Mouse (Mus musculus) kidney, embryonic 16.5 days (tissue): ENCODE data around the gene H2-Eb1. TPM values are rescaled to one million over a fixed set of nuclear protein-coding genes. Genes with fewer than 3 reads are reported as not detected.

Experiments used
- ATAC-seq: fragments of 200-750 bp; cut with Nextera tagmentation; 2 replicates; pipeline ENCODE4 v1.8.0; 2017; ENCODE audit warnings: moderate TSS enrichment; ENCODE audit not compliant: low FRiP score, low TSS enrichment
- H3K27ac ChIP-seq: fragments of 300-500 bp; sonication (generic); 2 replicates; pipeline ENCODE4 v1.5.1; 2014; ENCODE audit warnings: low read length
- H3K27me3 ChIP-seq: fragments of 300-500 bp; sonication (generic); 2 replicates; pipeline ENCODE4 v1.6.1; 2014; ENCODE audit warnings: low read length, control low read depth, mixed read lengths; ENCODE audit not compliant: insufficient read depth
- H3K36me3 ChIP-seq: fragments of 300-500 bp; sonication (generic); 2 replicates; pipeline ENCODE4 v1.6.1; 2014; ENCODE audit warnings: low read length, control low read depth, mixed read lengths; ENCODE audit not compliant: insufficient read depth
- H3K4me1 ChIP-seq: fragments of 300-500 bp; sonication (generic); 2 replicates; pipeline ENCODE4 v1.6.1; 2014; ENCODE audit warnings: low read length, control low read depth, mixed read lengths; ENCODE audit not compliant: insufficient read depth
- H3K4me2 ChIP-seq: fragments of 300-500 bp; sonication (generic); replicated peaks from 2 replicates; pipeline ENCODE4 v1.6.1; 2014; ENCODE audit warnings: low read depth, low read length
- H3K4me3 ChIP-seq: fragments of 300-500 bp; sonication (generic); 2 replicates; pipeline ENCODE4 v1.5.1; 2014; ENCODE audit warnings: mild to moderate bottlenecking, low read length
- H3K9ac ChIP-seq: fragments of 300-500 bp; sonication (generic); replicated peaks from 2 replicates; pipeline ENCODE4 v1.6.1; 2014; ENCODE audit warnings: low read length
- H3K9me3 ChIP-seq: fragments of 300-500 bp; sonication (generic); 2 replicates; pipeline ENCODE4 v1.6.1; 2016; ENCODE audit warnings: low read length, control low read depth
- WGBS: fragments of 180-500 bp; shearing (Covaris S2); extraction: QIAGEN DNeasy Blood & Tissue Kit; methylation state at CpG from one replicate; pipeline ENCODE4 v1.1.7; 2014; 5-methylcytosine and 5-hydroxymethylcytosine counted together
- polyA plus RNA-seq: library from polyadenylated mRNA; unstranded; fragments of >200 nt; fragmentation: Nextera tagmentation; extraction: Ambion mirVana; gene quantifications from 2 replicates; pipeline ENCODE4 v1.2.1, GENCODE M21; 2015

H2-Eb1 gene
- polyA plus RNA-seq, 1 experiment from 2014 or later, result 8.4 TPM

GRCm38 (mm10) chr17:34329807-34330206 lies 24.1 kb downstream of the H2-Eb1 start:
- H3K9ac ChIP-seq, result no peak overlapping the region
- 0 out of 2 replicates have a peak, but pooled peaks cover 4% of the 10 kb centered on the region for H3K4me1 ChIP-seq
- H3K27ac ChIP-seq, result no peak overlapping the region
- no peaks in the 10 kb centered on the region for H3K9me3 ChIP-seq
- H3K27me3 ChIP-seq, result no peaks in the 10 kb centered on the region
- no peak overlapping the region for H3K4me3 ChIP-seq
- H3K4me2 ChIP-seq, result no peak overlapping the region
- no peaks in the 10 kb centered on the region for H3K36me3 ChIP-seq
- WGBS, result 57% methylated on average over 2 of the region's 2 CpGs
- no peak for ATAC-seq

GRCm38 (mm10) chr17:34331200-34331599 lies 25.5 kb downstream of the H2-Eb1 start:
- no peak overlapping the region for H3K4me3 ChIP-seq
- ATAC-seq, result no peak
- no peaks in the 10 kb centered on the region for H3K9me3 ChIP-seq
- 96% methylated on average over 1 of the region's 1 CpGs for WGBS
- H3K27me3 ChIP-seq, result no peaks in the 10 kb centered on the region
- H3K27ac ChIP-seq, result no peak overlapping the region
- no peak overlapping the region for H3K9ac ChIP-seq
- no peak overlapping the region for H3K4me2 ChIP-seq
- H3K36me3 ChIP-seq, result no peaks in the 10 kb centered on the region
- 0 out of 2 replicates have a peak, but pooled peaks cover 4% of the 10 kb centered on the region for H3K4me1 ChIP-seq

DNA sequence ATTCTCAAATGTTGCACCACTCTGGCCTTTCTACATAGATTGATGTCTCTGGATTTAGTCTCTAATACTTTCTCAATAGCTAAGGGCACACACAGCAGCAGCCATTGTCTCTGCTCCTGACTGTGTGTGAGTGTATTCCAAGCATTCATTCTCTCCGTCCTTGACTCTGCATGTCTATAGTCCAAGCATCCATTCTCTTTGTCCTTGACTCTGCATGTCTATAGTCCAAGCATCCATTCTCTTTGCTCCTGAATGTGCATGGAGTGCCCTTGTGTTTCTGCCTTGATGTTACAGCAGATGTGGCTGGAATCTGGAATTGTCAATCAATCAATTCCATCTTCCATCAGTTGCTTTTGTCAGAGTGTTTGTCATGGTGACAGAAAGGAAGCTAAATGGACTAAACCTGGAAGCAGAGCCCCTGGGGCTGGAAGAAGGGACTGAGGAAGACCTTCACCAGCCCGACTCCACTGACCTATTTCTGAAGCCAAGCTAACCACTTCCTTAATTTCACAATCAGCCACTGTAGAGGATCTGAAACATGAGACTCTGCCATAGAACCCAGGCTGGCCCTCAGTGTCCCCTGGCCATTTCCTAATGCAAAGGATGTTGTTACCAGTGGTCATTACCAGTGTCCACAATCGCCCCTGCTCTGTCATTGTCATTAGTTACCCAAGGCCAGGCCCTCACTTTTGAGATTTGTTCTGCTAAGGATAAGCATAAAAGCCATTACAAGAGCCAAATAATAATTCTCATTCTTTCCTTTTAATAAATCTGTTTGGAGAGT lies 35.1 kb downstream of the H2-Eb1 start:
- Histone ChIP-seq H3K4me1 (no peaks in the 10 kb centered on the region), H3K9me3 (no peaks in the 10 kb centered on the region), H3K9ac (no peak overlapping the region), H3K4me3 (no peak overlapping the region), H3K27me3 (0 out of 2 replicates have a peak, but pooled peaks cover 3% of the 10 kb centered on the region), H3K4me2 (no peak overlapping the region), H3K36me3 (no peaks in the 10 kb centered on the region), H3K27ac (no peak overlapping the region)
- ATAC-seq, result no peak
- 59% methylated on average over 3 of the region's 3 CpGs for WGBS

DNA sequence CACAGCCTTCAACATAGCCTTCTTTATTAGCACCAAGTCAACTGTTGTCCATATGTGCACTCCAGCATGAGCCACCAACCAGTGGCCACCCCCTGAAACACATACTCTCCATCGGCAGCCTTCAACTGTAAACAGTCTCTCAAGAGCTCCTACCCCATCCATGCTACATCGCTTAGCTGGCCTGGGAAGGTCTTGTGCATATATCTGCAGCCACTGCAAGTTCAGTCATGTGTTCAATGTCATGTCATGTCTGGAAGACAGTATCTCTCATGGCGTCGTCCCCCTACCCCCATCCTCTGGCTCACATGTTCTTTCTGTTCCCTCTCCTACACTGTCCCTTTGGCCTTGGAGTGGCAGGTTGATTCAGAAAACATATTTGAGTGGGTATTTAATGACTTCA lies 39.2 kb downstream of the H2-Eb1 start:
- 0 out of 2 replicates have a peak, but pooled peaks cover 3% of the 10 kb centered on the region for H3K27me3 ChIP-seq
- H3K27ac ChIP-seq, result no peak overlapping the region
- WGBS, result 84% methylated on average over 4 of the region's 4 CpGs
- H3K9ac ChIP-seq, result no peak overlapping the region
- no peaks in the 10 kb centered on the region for H3K36me3 ChIP-seq
- H3K9me3 ChIP-seq, result no peaks in the 10 kb centered on the region
- no peak for ATAC-seq
- no peak overlapping the region for H3K4me2 ChIP-seq
- H3K4me1 ChIP-seq, result no peaks in the 10 kb centered on the region
- no peak overlapping the region for H3K4me3 ChIP-seq

GRCm38 (mm10) chr17:34345486-34345885 lies 39.8 kb downstream of the H2-Eb1 start:
- Histone ChIP-seq H3K9ac (no peak overlapping the region), H3K9me3 (no peaks in the 10 kb centered on the region), H3K27me3 (0 out of 2 replicates have a peak, but pooled peaks cover 3% of the 10 kb centered on the region), H3K4me2 (no peak overlapping the region), H3K4me1 (no peaks in the 10 kb centered on the region), H3K27ac (no peak overlapping the region), H3K36me3 (no peaks in the 10 kb centered on the region), H3K4me3 (no peak overlapping the region)
- 81% methylated on average over 7 of the region's 7 CpGs for WGBS
- no peak for ATAC-seq

DNA sequence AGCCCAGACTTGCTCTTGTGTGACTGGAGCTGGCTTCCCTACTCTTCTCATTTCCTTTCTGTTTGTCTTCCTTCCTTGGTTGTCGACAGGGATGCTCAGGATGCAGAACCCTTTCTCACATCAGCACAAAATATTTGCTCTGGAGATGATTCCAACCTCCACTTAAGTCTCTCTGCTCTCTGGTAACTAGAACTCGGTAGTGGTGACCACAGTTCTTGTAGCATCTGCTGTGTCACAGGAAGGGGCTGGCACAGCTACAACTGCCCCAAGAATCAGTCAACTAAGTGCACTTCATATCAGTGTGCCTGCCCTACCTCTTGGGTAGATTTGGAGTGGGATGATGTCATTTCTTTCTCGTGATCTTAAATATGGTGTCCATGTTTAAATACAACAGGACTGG lies 40.4 kb downstream of the H2-Eb1 start:
- 81% methylated on average over 3 of the region's 3 CpGs for WGBS
- H3K9ac ChIP-seq, result no peak overlapping the region
- H3K36me3 ChIP-seq, result no peaks in the 10 kb centered on the region
- H3K27ac ChIP-seq, result no peak overlapping the region
- no peaks in the 10 kb centered on the region for H3K4me1 ChIP-seq
- ATAC-seq, result no peak
- H3K4me3 ChIP-seq, result no peak overlapping the region
- H3K9me3 ChIP-seq, result no peaks in the 10 kb centered on the region
- H3K27me3 ChIP-seq, result 0 out of 2 replicates have a peak, but pooled peaks cover 3% of the 10 kb centered on the region
- no peak overlapping the region for H3K4me2 ChIP-seq

DNA sequence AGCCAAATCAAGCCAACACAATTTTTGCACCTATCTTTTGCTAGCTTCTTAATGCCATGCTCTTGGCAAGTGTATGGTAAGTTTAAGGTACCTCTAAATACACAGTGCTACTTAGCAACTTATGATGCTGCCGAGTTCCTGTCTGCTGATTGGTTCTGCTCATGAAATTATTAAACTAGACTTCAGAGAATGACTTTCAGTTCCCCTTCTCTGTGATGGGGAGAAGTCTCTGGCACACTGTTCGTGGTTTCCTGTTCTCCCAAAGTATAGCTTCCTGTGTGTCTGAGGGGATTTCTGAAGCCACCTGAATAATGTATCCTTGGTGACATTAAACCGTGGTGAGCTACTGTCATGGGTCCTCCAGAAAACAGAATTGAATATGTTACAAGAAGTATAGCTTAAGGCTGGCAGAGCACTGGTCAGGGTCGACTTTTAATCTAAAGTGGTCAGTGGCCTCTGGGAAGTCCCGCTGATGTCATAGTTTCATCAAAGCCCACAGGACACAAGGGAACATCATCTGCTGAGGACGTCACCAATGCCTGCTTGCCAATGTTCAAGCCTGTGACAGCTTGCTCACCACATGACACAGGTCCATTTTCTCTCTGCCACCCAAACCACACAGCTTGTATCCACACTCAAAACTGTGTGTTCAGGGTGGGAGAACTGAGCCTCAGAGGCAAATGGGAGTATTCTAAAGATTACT lies 42.1 kb downstream of the H2-Eb1 start:
- Histone ChIP-seq H3K36me3 (no peaks in the 10 kb centered on the region), H3K9ac (no peak overlapping the region), H3K4me2 (no peak overlapping the region), H3K27ac (no peak overlapping the region), H3K4me3 (no peak overlapping the region), H3K4me1 (no peaks in the 10 kb centered on the region), H3K9me3 (no peaks in the 10 kb centered on the region), H3K27me3 (0 out of 2 replicates have a peak, but pooled peaks cover 3% of the 10 kb centered on the region)
- WGBS, result 67% methylated on average over 6 of the region's 6 CpGs
- no peak for ATAC-seq

- Histone ChIP-seq H3K36me3 (no peaks in the 10 kb centered on the region), H3K9me3 (no peaks in the 10 kb centered on the region), H3K9ac (no peak overlapping the region), H3K4me2 (no peak overlapping the region), H3K27ac (no peak overlapping the region), H3K27me3 (0 out of 2 replicates have a peak, but pooled peaks cover 3% of the 10 kb centered on the region), H3K4me1 (no peaks in the 10 kb centered on the region), H3K4me3 (no peak overlapping the region)
- WGBS, result 1% methylated on average over 4 of the region's 4 CpGs
- no peak for ATAC-seq
These were observed 43.8 kb downstream of the H2-Eb1 start for GRCm38 (mm10) chr17:34349429-34349828.

DNA sequence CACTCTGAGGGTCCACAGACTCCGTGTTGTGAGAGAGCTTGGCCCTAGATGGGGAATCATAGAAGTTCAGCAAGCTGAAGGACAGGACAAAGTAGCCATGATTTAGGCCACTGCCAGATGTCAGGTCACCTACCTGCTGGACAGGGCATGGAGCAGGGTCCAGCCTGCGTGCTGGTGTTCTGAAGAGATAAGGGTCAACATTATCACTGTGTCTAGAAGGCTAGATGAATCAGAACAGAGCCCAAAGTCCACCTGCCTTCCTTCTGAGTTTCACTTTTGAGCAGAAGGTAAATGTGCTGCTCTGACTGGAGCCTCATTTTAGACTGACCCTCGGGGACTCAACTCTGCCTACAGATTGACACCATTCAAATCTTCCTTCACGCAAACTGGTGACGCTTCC lies 48.9 kb downstream of the H2-Eb1 start, which contains the start of gene Btnl2:
TSS of gene Btnl2 (plus strand) at position 284 of the 400 bp plus-strand sequence.
- H3K4me3 ChIP-seq, result no peak within 1 kb of the TSS
- H3K4me1 ChIP-seq, result no peaks in the 10 kb centered on the region
- no peak within 1 kb of the TSS for H3K4me2 ChIP-seq
- ATAC-seq, result no peak
- H3K36me3 ChIP-seq, result no peaks in the 10 kb centered on the region
- H3K9me3 ChIP-seq, result no peaks in the 10 kb centered on the region
- no peaks in the 10 kb centered on the region for H3K27me3 ChIP-seq
- no peak within 1 kb of the TSS for H3K9ac ChIP-seq
- 81% methylated on average over 5 of the region's 5 CpGs for WGBS
- no peak within 1 kb of the TSS for H3K27ac ChIP-seq

DNA sequence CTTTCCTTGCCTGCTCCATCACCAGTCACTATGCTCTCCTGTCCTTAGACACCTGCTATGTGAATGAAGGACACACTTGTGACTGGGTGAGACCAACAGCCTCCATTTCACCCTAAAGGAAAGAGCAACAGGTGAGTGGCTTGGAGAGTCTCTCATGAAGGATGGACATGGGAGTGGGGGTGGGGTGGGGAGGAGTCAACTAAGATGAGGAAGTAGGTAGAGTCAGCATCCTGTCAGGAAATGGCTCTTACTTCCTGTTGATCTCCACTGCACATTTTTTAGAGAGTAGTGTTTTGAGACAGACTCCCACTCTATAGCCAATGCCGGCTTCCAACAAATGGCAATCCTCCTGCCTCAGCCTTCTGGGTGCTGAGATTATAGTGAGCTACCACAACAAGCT lies 49.3 kb downstream of the H2-Eb1 start:
- H3K4me3 ChIP-seq, result no peak overlapping the region
- H3K9ac ChIP-seq, result no peak overlapping the region
- no peaks in the 10 kb centered on the region for H3K36me3 ChIP-seq
- no peaks in the 10 kb centered on the region for H3K27me3 ChIP-seq
- 82% methylated on average over 1 of the region's 1 CpGs for WGBS
- H3K27ac ChIP-seq, result no peak overlapping the region
- H3K4me2 ChIP-seq, result no peak overlapping the region
- ATAC-seq, result no peak
- no peaks in the 10 kb centered on the region for H3K9me3 ChIP-seq
- no peaks in the 10 kb centered on the region for H3K4me1 ChIP-seq
